Mouse (Mus musculus) lung, embryonic 15.5 days (tissue): ENCODE data around the gene Mmaa. TPM values are rescaled to one million over a fixed set of nuclear protein-coding genes. Genes with fewer than 3 reads are reported as not detected.

ENCODE experiments used
- ATAC-seq: fragments of 200-750 bp; cut with Nextera tagmentation; 2 replicates; pipeline ENCODE4 v1.8.0; 2017; ENCODE audit warnings: moderate number of reproducible peaks, borderline replicate concordance; ENCODE audit not compliant: low FRiP score, low TSS enrichment; ENCODE audit errors: extremely low read depth
- H3K27ac ChIP-seq: fragments of 300-500 bp; sonication (generic); 2 replicates; pipeline ENCODE4 v1.5.1; 2015; ENCODE audit warnings: moderate library complexity, mild to moderate bottlenecking, inconsistent platforms
- H3K27me3 ChIP-seq: fragments of 300-500 bp; sonication (generic); 2 replicates; pipeline ENCODE4 v1.6.1; 2015; ENCODE audit warnings: inconsistent platforms
- H3K36me3 ChIP-seq: fragments of 300-500 bp; sonication (generic); 2 replicates; pipeline ENCODE4 v1.6.1; 2015; ENCODE audit warnings: inconsistent platforms
- H3K4me1 ChIP-seq: fragments of 300-500 bp; sonication (generic); 2 replicates; pipeline ENCODE4 v1.6.1; 2015; ENCODE audit warnings: inconsistent platforms
- H3K4me2 ChIP-seq: fragments of 300-500 bp; sonication (generic); 2 replicates; pipeline ENCODE4 v1.6.1; 2015; ENCODE audit warnings: inconsistent platforms, mild to moderate bottlenecking, moderate library complexity
- H3K4me3 ChIP-seq: fragments of 300-500 bp; sonication (generic); 2 replicates; pipeline ENCODE4 v1.5.1; 2015; ENCODE audit warnings: mild to moderate bottlenecking, inconsistent platforms
- H3K9ac ChIP-seq: fragments of 300-500 bp; sonication (generic); 2 replicates; pipeline ENCODE4 v1.6.1; 2015; ENCODE audit warnings: inconsistent platforms
- H3K9me3 ChIP-seq: fragments of 300-500 bp; sonication (generic); 2 replicates; pipeline ENCODE4 v1.6.1; 2016; ENCODE audit warnings: inconsistent platforms
- WGBS: fragments of 180-500 bp; shearing (Covaris S2); methylation state at CpG from one replicate; pipeline ENCODE4 v1.1.7; 2015; 5-methylcytosine and 5-hydroxymethylcytosine counted together
- polyA plus RNA-seq: library from polyadenylated mRNA; unstranded; fragments of >200 nt; fragmentation: Nextera tagmentation; extraction: Ambion mirVana; gene quantifications from 2 replicates; pipeline ENCODE4 v1.2.1, GENCODE M21; 2015

Gene Mmaa
- polyA plus RNA-seq, 1 experiment from 2014 or later = 10.9 TPM

DNA sequence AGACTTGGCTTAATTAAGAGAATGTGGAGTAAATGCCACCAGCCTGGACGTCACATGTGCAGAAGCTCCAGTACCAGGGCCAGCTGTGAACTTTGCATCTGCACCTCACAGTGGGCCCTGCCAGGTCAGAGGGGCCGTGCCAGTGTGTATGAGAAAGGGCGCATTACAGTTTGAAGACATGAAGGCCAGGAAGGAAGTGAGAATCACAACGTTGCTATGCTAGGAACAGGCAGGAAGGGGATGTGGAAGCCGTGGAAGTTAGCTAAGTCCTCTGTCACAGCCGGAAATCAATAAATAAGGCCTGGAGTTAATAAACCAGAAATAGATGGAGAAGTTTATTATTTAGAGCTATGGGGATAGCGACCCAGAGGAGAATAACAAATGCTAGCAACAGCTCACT is 28.4 kb upstream of the Mmaa start:
- H3K27me3 ChIP-seq = no peaks in the 10 kb centered on the region
- no peak overlapping the region for H3K4me3 ChIP-seq
- H3K4me1 ChIP-seq = peaks cover 9% of the 10 kb centered on the region; the same call in 1 of the 2 replicates
- ATAC-seq = no peak
- peak overlapping the region; percentile 7; the same call in 1 of the 2 replicates for H3K27ac ChIP-seq
- no peak overlapping the region for H3K9ac ChIP-seq
- no peaks in the 10 kb centered on the region for H3K36me3 ChIP-seq
- WGBS = 49% methylated on average over 7 of the region's 7 CpGs
- H3K4me2 ChIP-seq = no peak overlapping the region
- H3K9me3 ChIP-seq = no peaks in the 10 kb centered on the region

DNA sequence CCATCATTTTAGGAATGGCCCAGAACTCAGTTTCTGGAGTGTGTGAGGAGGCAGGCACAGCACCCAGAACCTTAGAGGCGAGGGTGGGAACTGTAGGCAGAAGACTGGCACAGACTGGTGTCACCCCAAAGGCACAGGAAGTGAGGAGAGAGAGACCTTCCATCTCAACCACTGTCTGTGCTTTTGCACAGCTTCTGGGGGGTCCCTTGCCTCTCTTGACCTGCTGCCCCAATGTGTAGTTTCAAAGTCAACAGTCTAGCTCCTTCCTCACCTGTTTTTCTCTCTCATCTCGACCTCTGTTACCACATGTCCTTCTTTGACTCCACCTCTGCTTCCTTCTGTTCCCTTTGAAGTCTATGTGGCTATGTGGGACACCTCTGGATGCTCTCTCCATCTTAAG is 16.1 kb upstream of the Mmaa start:
- WGBS = 53% methylated on average over 2 of the region's 2 CpGs
- no peaks in the 10 kb centered on the region for H3K9me3 ChIP-seq
- H3K4me2 ChIP-seq = no peak overlapping the region
- no peaks in the 10 kb centered on the region for H3K27me3 ChIP-seq
- no peak overlapping the region for H3K27ac ChIP-seq
- H3K36me3 ChIP-seq = no peaks in the 10 kb centered on the region
- no peak overlapping the region for H3K9ac ChIP-seq
- H3K4me1 ChIP-seq = no peaks in the 10 kb centered on the region
- no peak overlapping the region for H3K4me3 ChIP-seq
- no peak for ATAC-seq

DNA sequence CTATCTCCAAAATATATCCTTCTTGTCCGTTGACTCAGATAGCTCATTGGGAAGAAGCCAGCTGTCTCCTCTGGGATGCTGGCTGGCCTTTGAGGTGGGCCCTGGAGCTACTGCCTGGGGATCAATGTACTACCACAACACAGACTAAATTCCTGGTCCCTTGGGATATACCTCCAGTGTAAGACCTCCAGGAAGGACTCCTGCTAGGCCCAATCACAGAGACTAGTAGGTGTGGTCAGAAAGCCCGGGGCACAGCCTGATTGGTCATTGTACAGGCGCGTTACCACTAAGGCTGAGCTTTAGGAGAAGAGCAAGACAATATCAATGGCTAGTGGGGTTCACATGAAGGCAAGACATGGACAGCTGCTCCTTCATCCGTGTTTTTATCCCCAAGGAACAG is 11.2 kb upstream of the Mmaa start:
- no peak for ATAC-seq
- Histone ChIP-seq H3K9ac (no peak overlapping the region), H3K27me3 (no peaks in the 10 kb centered on the region), H3K27ac (no peak overlapping the region), H3K9me3 (no peaks in the 10 kb centered on the region), H3K36me3 (no peaks in the 10 kb centered on the region), H3K4me1 (no peaks in the 10 kb centered on the region), H3K4me2 (no peak overlapping the region), H3K4me3 (no peak overlapping the region)
- WGBS = 65% methylated on average over 5 of the region's 5 CpGs

DNA sequence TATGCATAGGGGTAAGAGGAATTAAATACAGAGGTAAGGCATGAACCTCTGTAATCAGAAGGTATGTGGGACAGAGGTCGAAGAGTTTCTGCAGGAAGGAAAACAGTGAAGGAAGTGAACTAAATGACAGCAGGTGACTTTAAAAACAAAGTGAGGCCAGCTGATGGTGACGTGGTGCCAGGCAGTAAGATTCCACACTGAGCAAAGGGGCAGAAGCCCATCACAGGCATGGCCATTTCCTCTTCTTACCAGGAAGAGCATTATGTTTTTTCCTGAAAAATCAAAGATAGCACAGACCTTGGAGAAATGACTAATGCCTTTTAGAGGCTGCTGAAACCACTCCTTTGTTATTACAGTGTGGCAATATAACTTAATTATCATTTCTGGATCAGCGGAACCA is 6.8 kb upstream of the Mmaa start:
- Histone ChIP-seq H3K4me1 (peaks cover 4% of the 10 kb centered on the region; the same call in 1 of the 2 replicates), H3K9me3 (no peaks in the 10 kb centered on the region), H3K27ac (no peak overlapping the region), H3K4me3 (no peak overlapping the region), H3K27me3 (no peaks in the 10 kb centered on the region), H3K4me2 (no peak overlapping the region), H3K36me3 (no peaks in the 10 kb centered on the region), H3K9ac (no peak overlapping the region)
- no peak for ATAC-seq
- 57% methylated on average over 3 of the region's 3 CpGs for WGBS

DNA sequence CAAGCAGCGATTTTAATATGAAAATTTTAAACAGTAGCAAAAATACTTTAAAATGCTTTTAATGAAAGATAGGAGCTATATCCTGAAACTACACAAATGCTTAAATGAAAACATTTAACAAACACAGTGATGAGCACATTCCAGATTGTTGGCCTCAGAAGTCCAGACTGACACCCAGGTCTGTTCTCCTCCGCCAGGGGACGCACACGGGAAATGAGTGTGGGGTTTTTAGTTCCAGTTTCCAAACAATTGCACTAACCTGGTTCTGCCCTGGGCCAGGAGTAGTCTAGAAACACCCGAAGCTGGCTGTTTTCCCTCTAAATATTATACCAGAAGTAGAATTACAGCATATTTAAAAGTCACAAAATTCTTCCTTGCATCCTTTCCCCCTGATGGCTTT is 5.0 kb upstream of the Mmaa start:
- 62% methylated on average over 5 of the region's 5 CpGs for WGBS
- ATAC-seq = no peak
- H3K36me3 ChIP-seq = no peaks in the 10 kb centered on the region
- H3K4me1 ChIP-seq = peaks cover 12% of the 10 kb centered on the region; the same call in 1 of the 2 replicates
- H3K9ac ChIP-seq = no peak overlapping the region
- no peak overlapping the region for H3K4me2 ChIP-seq
- no peak overlapping the region for H3K27ac ChIP-seq
- H3K4me3 ChIP-seq = no peak overlapping the region
- H3K9me3 ChIP-seq = no peaks in the 10 kb centered on the region
- H3K27me3 ChIP-seq = no peaks in the 10 kb centered on the region

DNA sequence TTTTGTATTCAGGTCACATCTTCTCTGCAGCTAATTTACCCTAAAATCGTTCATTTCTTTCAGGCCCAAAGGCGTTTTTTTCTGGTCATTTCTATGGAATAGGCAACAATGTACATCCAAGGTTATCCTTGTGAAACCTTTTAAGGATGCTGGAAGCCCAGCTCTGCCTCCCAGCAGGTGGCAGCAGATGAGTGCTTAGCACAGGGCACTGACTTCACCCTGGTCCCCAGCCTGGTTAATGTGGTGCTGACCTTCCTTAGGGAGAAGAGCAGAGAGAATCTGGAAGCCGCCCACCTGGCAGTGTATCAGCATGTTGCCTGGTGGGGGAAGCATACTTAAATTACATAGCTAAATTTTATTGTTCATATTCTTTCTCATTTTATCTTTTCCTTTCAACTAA is 3.0 kb upstream of the Mmaa start:
- H3K9ac ChIP-seq = no peak overlapping the region
- no peak for ATAC-seq
- no peaks in the 10 kb centered on the region for H3K9me3 ChIP-seq
- no peaks in the 10 kb centered on the region for H3K36me3 ChIP-seq
- peaks cover 22% of the 10 kb centered on the region for H3K4me1 ChIP-seq
- no peaks in the 10 kb centered on the region for H3K27me3 ChIP-seq
- no peak overlapping the region for H3K4me3 ChIP-seq
- no peak overlapping the region for H3K27ac ChIP-seq
- 26% methylated on average over 3 of the region's 3 CpGs for WGBS
- no peak overlapping the region for H3K4me2 ChIP-seq

DNA sequence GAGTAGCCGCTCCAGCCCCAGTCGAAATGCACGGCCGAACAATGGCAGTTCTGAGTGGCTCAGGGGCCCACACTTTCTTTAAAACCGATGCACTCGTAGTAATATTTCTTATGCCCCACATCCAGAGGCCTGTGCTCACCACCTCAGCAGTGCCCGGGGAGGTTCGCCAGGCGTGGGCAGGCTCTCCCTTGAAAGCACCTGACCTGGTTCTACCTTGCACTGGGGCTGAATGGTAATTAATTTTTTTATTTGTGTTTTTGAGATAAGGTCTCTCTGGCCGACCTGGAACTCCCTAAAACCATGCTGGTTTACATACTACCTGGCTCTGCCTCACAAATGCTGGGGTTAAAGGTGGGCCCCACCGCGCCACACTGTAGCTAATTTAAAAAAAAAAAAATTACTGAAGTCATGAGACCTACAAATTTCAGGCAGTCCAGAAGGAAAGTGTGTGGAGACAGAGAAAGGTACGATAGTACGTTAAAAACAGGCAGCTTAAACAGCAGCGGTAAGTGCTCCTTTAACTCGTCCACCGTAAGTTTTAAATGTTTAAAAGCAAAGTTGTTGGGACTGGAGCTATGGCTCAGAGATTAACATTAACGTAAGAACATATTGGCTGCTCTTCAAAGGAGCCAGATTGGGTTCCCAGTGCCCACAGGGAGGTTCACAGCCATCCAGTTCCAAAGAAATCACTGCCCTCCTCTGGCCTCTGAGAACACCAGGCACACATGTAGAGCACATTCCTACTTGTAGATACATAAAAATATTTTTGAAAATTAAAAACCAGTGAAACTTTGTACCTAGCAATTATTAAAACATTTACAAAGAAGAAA is 754 bp upstream of the Mmaa start:
- WGBS = 9% methylated on average over 18 of the region's 18 CpGs
- peaks cover 29% of the 10 kb centered on the region for H3K4me1 ChIP-seq
- H3K9ac ChIP-seq = peak overlapping the region; percentile 70
- no peaks in the 10 kb centered on the region for H3K36me3 ChIP-seq
- peak overlapping the region; percentile 98 for H3K27ac ChIP-seq
- ATAC-seq = no peak; the same call in 1 of the 2 replicates
- H3K9me3 ChIP-seq = no peaks in the 10 kb centered on the region
- no peaks in the 10 kb centered on the region for H3K27me3 ChIP-seq
- peak overlapping the region; percentile 76 for H3K4me2 ChIP-seq
- peak overlapping the region; percentile 60 for H3K4me3 ChIP-seq

DNA sequence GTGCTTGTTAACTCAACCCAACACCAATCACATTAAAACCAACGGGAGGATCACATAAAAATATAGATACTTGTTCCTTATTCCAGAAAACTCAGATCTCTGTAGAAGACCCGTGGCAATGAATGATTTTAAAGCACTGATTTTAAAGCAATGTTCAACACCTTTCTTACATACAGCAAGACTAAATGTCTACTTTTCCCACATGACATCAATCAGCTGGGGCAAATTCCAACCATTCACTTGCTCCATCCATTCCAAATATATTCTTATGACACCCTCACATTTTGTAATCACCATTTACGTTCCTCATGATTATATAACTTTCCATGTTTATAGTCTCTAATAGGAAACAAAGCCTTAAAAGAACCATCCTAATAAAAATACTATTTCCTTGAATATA is 896 bp downstream of the Mmaa start:
- no peak overlapping the region for H3K9ac ChIP-seq
- H3K27me3 ChIP-seq = no peaks in the 10 kb centered on the region
- H3K36me3 ChIP-seq = no peaks in the 10 kb centered on the region
- H3K4me2 ChIP-seq = peak overlapping the region; percentile 76
- 34% methylated on average over 3 of the region's 3 CpGs for WGBS
- H3K4me1 ChIP-seq = peaks cover 29% of the 10 kb centered on the region
- no peak for ATAC-seq
- peak overlapping the region; percentile 98; the same call in 1 of the 2 replicates for H3K27ac ChIP-seq
- H3K4me3 ChIP-seq = peak overlapping the region; percentile 60
- no peaks in the 10 kb centered on the region for H3K9me3 ChIP-seq

DNA sequence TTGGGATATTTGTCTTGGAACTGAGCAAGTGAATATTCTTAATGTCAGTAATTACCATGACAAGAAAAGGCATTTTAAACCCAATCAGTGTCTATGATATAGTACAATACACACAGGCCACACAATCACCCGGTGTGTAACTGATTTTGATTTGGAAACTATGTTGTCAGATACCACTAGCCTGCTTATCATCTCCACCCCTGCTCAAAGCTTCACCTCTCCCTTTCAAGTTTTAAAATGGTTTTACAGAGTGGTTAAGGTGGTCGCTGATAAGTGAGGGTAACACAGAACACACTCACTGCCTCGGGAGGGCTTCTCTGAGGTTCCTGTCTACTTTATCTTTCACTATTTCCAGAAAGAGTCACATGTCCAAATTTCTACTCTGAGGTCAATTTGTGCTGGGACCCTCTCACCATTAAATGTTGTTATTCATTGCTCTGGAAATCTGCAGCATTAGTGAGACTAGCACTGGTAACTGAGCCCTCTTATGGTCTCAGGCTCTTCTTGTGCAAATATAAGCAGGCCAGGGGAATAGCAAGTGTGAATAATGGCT is 1.9 kb downstream of the Mmaa start:
- peak overlapping the region; percentile 76 for H3K4me2 ChIP-seq
- H3K4me1 ChIP-seq = peaks cover 29% of the 10 kb centered on the region
- H3K36me3 ChIP-seq = no peaks in the 10 kb centered on the region
- 54% methylated on average over 3 of the region's 3 CpGs for WGBS
- ATAC-seq = no peak
- no peak overlapping the region for H3K9ac ChIP-seq
- no peaks in the 10 kb centered on the region for H3K27me3 ChIP-seq
- H3K4me3 ChIP-seq = no peak overlapping the region
- H3K27ac ChIP-seq = 0 out of 2 replicates have a peak overlapping the region, but pooled peaks have one; percentile 11
- no peaks in the 10 kb centered on the region for H3K9me3 ChIP-seq

DNA sequence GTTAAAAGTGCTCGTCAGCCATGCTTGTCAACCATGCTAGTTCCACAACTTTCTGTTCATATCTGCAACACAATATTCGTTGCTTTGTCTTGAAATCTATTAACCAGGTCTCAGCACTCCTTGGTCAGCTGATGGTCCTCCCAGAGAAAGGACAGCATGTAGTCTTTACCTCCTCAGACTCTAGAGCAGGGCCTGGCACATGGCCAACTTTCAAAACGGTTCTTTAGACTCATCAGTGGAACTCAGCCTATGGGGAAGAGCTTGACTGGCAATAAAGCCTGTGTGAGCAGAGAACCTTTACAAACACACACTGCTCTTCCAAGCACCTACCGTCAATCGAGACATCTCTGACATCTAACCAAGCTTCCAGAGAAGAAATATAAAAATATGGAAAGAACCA is 5.1 kb downstream of the Mmaa start:
- H3K4me1 ChIP-seq = peaks cover 17% of the 10 kb centered on the region
- no peaks in the 10 kb centered on the region for H3K36me3 ChIP-seq
- H3K9ac ChIP-seq = no peak overlapping the region
- H3K27me3 ChIP-seq = no peaks in the 10 kb centered on the region
- H3K27ac ChIP-seq = no peak overlapping the region
- ATAC-seq = no peak
- no peak overlapping the region for H3K4me2 ChIP-seq
- H3K4me3 ChIP-seq = no peak overlapping the region
- 65% methylated on average over 5 of the region's 5 CpGs for WGBS
- no peaks in the 10 kb centered on the region for H3K9me3 ChIP-seq

DNA sequence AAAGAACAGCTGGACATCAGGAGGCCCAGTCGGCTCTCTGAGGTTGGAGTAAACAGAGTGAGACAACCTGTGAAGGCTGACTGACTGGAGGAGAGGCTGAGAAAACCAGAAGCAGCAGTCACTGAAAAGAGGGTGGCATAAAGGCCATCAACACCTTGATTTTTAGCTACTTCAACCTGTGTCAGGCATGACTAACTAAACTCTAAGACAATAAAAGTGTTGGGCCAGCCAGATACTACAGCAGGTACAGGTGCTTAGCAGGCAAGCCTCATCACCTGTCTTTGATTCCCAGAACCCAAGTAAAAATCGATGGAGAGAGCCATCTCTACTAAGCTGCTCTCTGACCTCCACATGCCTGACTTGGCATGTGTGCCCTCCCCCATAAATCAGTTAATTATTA is 6.1 kb downstream of the Mmaa start:
- 39% methylated on average over 2 of the region's 2 CpGs for WGBS
- no peaks in the 10 kb centered on the region for H3K9me3 ChIP-seq
- no peak overlapping the region for H3K4me3 ChIP-seq
- no peak overlapping the region for H3K9ac ChIP-seq
- no peak overlapping the region for H3K4me2 ChIP-seq
- H3K36me3 ChIP-seq = no peaks in the 10 kb centered on the region
- no peaks in the 10 kb centered on the region for H3K27me3 ChIP-seq
- peaks cover 15% of the 10 kb centered on the region for H3K4me1 ChIP-seq
- no peak overlapping the region for H3K27ac ChIP-seq
- no peak for ATAC-seq

DNA sequence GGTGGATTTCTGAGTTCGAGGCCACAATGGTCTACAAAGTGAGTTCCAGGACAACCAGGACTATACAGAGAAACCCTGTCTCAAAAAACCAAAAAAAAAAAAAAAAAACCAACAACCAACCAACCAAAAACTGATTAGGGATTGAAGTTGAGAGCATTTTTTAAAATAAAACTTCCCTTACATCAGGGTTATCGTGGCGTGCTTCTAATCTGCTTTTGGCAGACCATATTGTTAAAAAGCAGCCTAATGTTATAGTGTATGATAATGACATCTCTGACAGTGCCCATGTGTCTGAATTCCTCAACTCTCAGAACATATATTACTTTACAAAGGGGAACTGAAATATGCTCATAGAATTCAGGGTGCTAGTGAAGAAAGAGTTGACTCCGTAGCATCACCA is 6.5 kb downstream of the Mmaa start:
- no peak for ATAC-seq
- Histone ChIP-seq H3K9ac (no peak overlapping the region), H3K9me3 (no peaks in the 10 kb centered on the region), H3K27me3 (no peaks in the 10 kb centered on the region), H3K36me3 (no peaks in the 10 kb centered on the region), H3K4me3 (no peak overlapping the region), H3K4me2 (no peak overlapping the region), H3K4me1 (peaks cover 11% of the 10 kb centered on the region), H3K27ac (no peak overlapping the region)
- WGBS = 87% methylated on average over 4 of the region's 4 CpGs
